Mouse (Mus musculus): ENCODE results near the gene Pkd1l2. TPM values are rescaled to one million over a fixed set of nuclear protein-coding genes. Genes with fewer than 3 reads are reported as not detected.
A peak's percentile ranks its signal among the peaks of the same experiment; 100 is the strongest.

Pkd1l2 gene
- polyA plus RNA-seq, 1 experiment from 2014 or later: not detected

- no peak overlapping the region for H3K9ac ChIP-seq
- 68% methylated on average over 3 of the region's 3 CpGs for WGBS (ENCODE audit: insufficient replicate concordance)
- H3K27me3 ChIP-seq: no peaks in the 10 kb centered on the region
- no peak overlapping the region for H3K4me2 ChIP-seq
- peaks cover 17% of the 10 kb centered on the region for H3K4me1 ChIP-seq (replicated peaks)
- H3K27ac ChIP-seq (replicated peaks): no peak overlapping the region
- no peaks in the 10 kb centered on the region for H3K9me3 ChIP-seq (replicated peaks)
- H3K4me3 ChIP-seq (replicated peaks): no peak overlapping the region
- H3K36me3 ChIP-seq (replicated peaks): peaks cover 6% of the 10 kb centered on the region; the same call in 1 of the 2 replicates
- ATAC-seq (ENCODE audit: insufficient read depth): no peak
Measured at GRCm38 (mm10) chr8:117111641-117112040, 29.4 kb upstream of the Pkd1l2 start.

- Histone ChIP-seq H3K9ac (no peak overlapping the region), H3K27ac (replicated peaks) (no peak overlapping the region), H3K4me2 (no peak overlapping the region), H3K4me1 (replicated peaks) (0 out of 2 replicates have a peak, but pooled peaks cover 3% of the 10 kb centered on the region), H3K4me3 (replicated peaks) (no peak overlapping the region), H3K36me3 (replicated peaks) (peaks cover 6% of the 10 kb centered on the region; the same call in 1 of the 2 replicates), H3K9me3 (replicated peaks) (no peaks in the 10 kb centered on the region), H3K27me3 (no peaks in the 10 kb centered on the region)
- WGBS (ENCODE audit: insufficient replicate concordance): 46% methylated on average over 16 of the region's 16 CpGs
- no peak for ATAC-seq (ENCODE audit: insufficient read depth)
Measured at GRCm38 (mm10) chr8:117109801-117110390, 27.6 kb upstream of the Pkd1l2 start.

GRCm38 (mm10) chr8:117109018-117109711 lies 26.9 kb upstream of the Pkd1l2 start:
- 78% methylated on average over 19 of the region's 19 CpGs for WGBS (ENCODE audit: insufficient replicate concordance)
- H3K27me3 ChIP-seq: no peaks in the 10 kb centered on the region
- no peak overlapping the region for H3K4me3 ChIP-seq (replicated peaks)
- ATAC-seq (ENCODE audit: insufficient read depth): no peak
- H3K36me3 ChIP-seq (replicated peaks): peaks cover 6% of the 10 kb centered on the region; the same call in 1 of the 2 replicates
- no peak overlapping the region for H3K4me2 ChIP-seq
- H3K9ac ChIP-seq: no peak overlapping the region
- no peaks in the 10 kb centered on the region for H3K4me1 ChIP-seq (replicated peaks)
- no peaks in the 10 kb centered on the region for H3K9me3 ChIP-seq (replicated peaks)
- no peak overlapping the region for H3K27ac ChIP-seq (replicated peaks)

GRCm38 (mm10) chr8:117107533-117107932 lies 25.3 kb upstream of the Pkd1l2 start:
- Histone ChIP-seq H3K4me1 (replicated peaks) (no peaks in the 10 kb centered on the region), H3K27ac (replicated peaks) (no peak overlapping the region), H3K4me3 (replicated peaks) (no peak overlapping the region), H3K4me2 (no peak overlapping the region), H3K27me3 (no peaks in the 10 kb centered on the region), H3K9me3 (replicated peaks) (no peaks in the 10 kb centered on the region), H3K36me3 (replicated peaks) (peaks cover 6% of the 10 kb centered on the region; the same call in 1 of the 2 replicates), H3K9ac (no peak overlapping the region)
- ATAC-seq (ENCODE audit: insufficient read depth): no peak
- 14% methylated on average over 9 of the region's 9 CpGs for WGBS (ENCODE audit: insufficient replicate concordance)

GRCm38 (mm10) chr8:117097564-117098191 lies 15.4 kb upstream of the Pkd1l2 start:
- Histone ChIP-seq H3K4me3 (replicated peaks) (no peak overlapping the region), H3K27me3 (no peaks in the 10 kb centered on the region), H3K27ac (replicated peaks) (no peak overlapping the region), H3K36me3 (replicated peaks) (0 out of 2 replicates have a peak, but pooled peaks cover 10% of the 10 kb centered on the region), H3K4me1 (replicated peaks) (peaks cover 20% of the 10 kb centered on the region; the same call in 1 of the 2 replicates), H3K9me3 (replicated peaks) (peaks cover 5% of the 10 kb centered on the region; the same call in 1 of the 2 replicates), H3K4me2 (no peak overlapping the region), H3K9ac (no peak overlapping the region)
- 68% methylated on average over 11 of the region's 11 CpGs for WGBS (ENCODE audit: insufficient replicate concordance)
- ATAC-seq (ENCODE audit: insufficient read depth): no peak

GRCm38 (mm10) chr8:117097051-117097563 lies 14.9 kb upstream of the Pkd1l2 start:
- Histone ChIP-seq H3K36me3 (replicated peaks) (0 out of 2 replicates have a peak, but pooled peaks cover 10% of the 10 kb centered on the region), H3K4me1 (replicated peaks) (peaks cover 20% of the 10 kb centered on the region; the same call in 1 of the 2 replicates), H3K27me3 (no peaks in the 10 kb centered on the region), H3K27ac (replicated peaks) (no peak overlapping the region), H3K9me3 (replicated peaks) (peaks cover 5% of the 10 kb centered on the region; the same call in 1 of the 2 replicates), H3K9ac (no peak overlapping the region), H3K4me3 (replicated peaks) (no peak overlapping the region), H3K4me2 (no peak overlapping the region)
- ATAC-seq (ENCODE audit: insufficient read depth): no peak
- WGBS (ENCODE audit: insufficient replicate concordance): 54% methylated on average over 10 of the region's 10 CpGs

- H3K4me2 ChIP-seq: peak within 1 kb of the TSS; percentile 42
- peak within 1 kb of the TSS; percentile 33 for H3K4me3 ChIP-seq (replicated peaks)
Measured at GRCm38 (mm10) chr8:117095647-117096046, 13.4 kb upstream of the Pkd1l2 start, which contains the start of gene Bco1. Gene Bco1, plus strand, starts transcription at chr8:117095854.

GRCm38 (mm10) chr8:117094053-117094452 lies 11.8 kb upstream of the Pkd1l2 start:
- ATAC-seq (ENCODE audit: insufficient read depth): no peak
- H3K4me2 ChIP-seq: no peak overlapping the region
- H3K9ac ChIP-seq: no peak overlapping the region
- 0 out of 2 replicates have a peak overlapping the region, but pooled peaks have one; percentile 14 for H3K27ac ChIP-seq (replicated peaks)
- no peaks in the 10 kb centered on the region for H3K27me3 ChIP-seq
- H3K9me3 ChIP-seq (replicated peaks): no peaks in the 10 kb centered on the region
- H3K36me3 ChIP-seq (replicated peaks): 0 out of 2 replicates have a peak, but pooled peaks cover 1% of the 10 kb centered on the region
- H3K4me3 ChIP-seq (replicated peaks): no peak overlapping the region
- 52% methylated on average over 5 of the region's 5 CpGs for WGBS (ENCODE audit: insufficient replicate concordance)
- peaks cover 36% of the 10 kb centered on the region for H3K4me1 ChIP-seq (replicated peaks)

More at GRCm38 (mm10) chr8:117095647-117096046, 13.4 kb upstream of the Pkd1l2 start, which contains the start of gene Bco1:
- Histone ChIP-seq H3K36me3 (replicated peaks) (0 out of 2 replicates have a peak, but pooled peaks cover 10% of the 10 kb centered on the region), H3K27ac (replicated peaks) (no peak within 1 kb of the TSS), H3K27me3 (no peaks in the 10 kb centered on the region), H3K9me3 (replicated peaks) (peaks cover 5% of the 10 kb centered on the region; the same call in 1 of the 2 replicates), H3K9ac (no peak within 1 kb of the TSS), H3K4me1 (replicated peaks) (peaks cover 20% of the 10 kb centered on the region; the same call in 1 of the 2 replicates)
- WGBS (ENCODE audit: insufficient replicate concordance): 72% methylated on average over 12 of the region's 12 CpGs
- peak; percentile 59 for ATAC-seq (ENCODE audit: insufficient read depth)

GRCm38 (mm10) chr8:117089802-117090201 lies 7.6 kb upstream of the Pkd1l2 start:
- H3K9ac ChIP-seq: no peak overlapping the region
- H3K27me3 ChIP-seq: no peaks in the 10 kb centered on the region
- H3K4me1 ChIP-seq (replicated peaks): peaks cover 52% of the 10 kb centered on the region
- no peak for ATAC-seq (ENCODE audit: insufficient read depth)
- no peak overlapping the region for H3K4me3 ChIP-seq (replicated peaks)
- H3K9me3 ChIP-seq (replicated peaks): no peaks in the 10 kb centered on the region
- no peak overlapping the region for H3K4me2 ChIP-seq
- no peaks in the 10 kb centered on the region for H3K36me3 ChIP-seq (replicated peaks)
- no peak overlapping the region for H3K27ac ChIP-seq (replicated peaks)
- 18% methylated on average over 4 of the region's 4 CpGs for WGBS (ENCODE audit: insufficient replicate concordance)

- Histone ChIP-seq H3K27ac (replicated peaks) (no peak overlapping the region), H3K4me3 (replicated peaks) (no peak overlapping the region), H3K9me3 (replicated peaks) (no peaks in the 10 kb centered on the region), H3K4me1 (replicated peaks) (peaks cover 73% of the 10 kb centered on the region), H3K27me3 (no peaks in the 10 kb centered on the region), H3K9ac (no peak overlapping the region), H3K4me2 (no peak overlapping the region), H3K36me3 (replicated peaks) (no peaks in the 10 kb centered on the region)
- ATAC-seq (ENCODE audit: insufficient read depth): no peak
Measured at GRCm38 (mm10) chr8:117087036-117087435, 4.8 kb upstream of the Pkd1l2 start.

GRCm38 (mm10) chr8:117085521-117085920 lies 3.3 kb upstream of the Pkd1l2 start:
- peaks cover 12% of the 10 kb centered on the region for H3K27me3 ChIP-seq
- no peaks in the 10 kb centered on the region for H3K36me3 ChIP-seq (replicated peaks)
- WGBS (ENCODE audit: insufficient replicate concordance): 8% methylated on average over 8 of the region's 8 CpGs
- H3K4me2 ChIP-seq: peak overlapping the region; percentile 49
- H3K4me3 ChIP-seq (replicated peaks): no peak overlapping the region
- no peaks in the 10 kb centered on the region for H3K9me3 ChIP-seq (replicated peaks)
- ATAC-seq (ENCODE audit: insufficient read depth): peak; percentile 95
- H3K9ac ChIP-seq: no peak overlapping the region
- H3K4me1 ChIP-seq (replicated peaks): peaks cover 81% of the 10 kb centered on the region
- peak overlapping the region; percentile 81 for H3K27ac ChIP-seq (replicated peaks)
